Mouse (Mus musculus) frontal cortex, postnatal 10 days (tissue): ENCODE measurements at regions not wholly inside any gene's neighbourhood (a gene's known extent, or its start where the extent isn't known, plus 50 kb on each side); places are given as distances from the start of the nearest gene placed in this dataset.

ENCODE experiments used
- DNase-seq, 2 experiments: peaks; one replicate each; pipeline ENCODE4 v3.0.0; 2022; ENCODE audit warnings: low spot score in 2 of 2, mixed read lengths in 1 of 2

DNA sequence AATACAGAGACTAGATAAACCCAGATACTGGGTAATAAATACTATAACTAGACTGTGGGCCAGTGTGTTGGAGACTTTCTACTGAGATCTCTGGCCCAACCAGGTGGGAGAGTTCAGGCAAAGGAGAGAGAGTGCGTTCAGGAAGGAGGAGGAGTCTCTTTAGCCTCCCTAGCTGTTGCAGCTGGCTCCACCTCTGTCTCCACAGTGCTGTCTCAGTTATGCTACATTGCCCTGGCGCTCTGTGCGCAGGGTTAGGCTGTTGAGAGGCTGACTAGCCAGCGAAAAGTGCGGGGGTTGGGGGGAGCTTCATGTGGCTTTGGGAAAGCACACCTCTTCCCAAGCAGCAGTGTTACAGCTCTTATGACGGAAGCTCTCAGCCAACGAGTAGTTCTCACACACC is 104.7 kb upstream of the Syndig1 start:
- DNase-seq, result no peak

DNA sequence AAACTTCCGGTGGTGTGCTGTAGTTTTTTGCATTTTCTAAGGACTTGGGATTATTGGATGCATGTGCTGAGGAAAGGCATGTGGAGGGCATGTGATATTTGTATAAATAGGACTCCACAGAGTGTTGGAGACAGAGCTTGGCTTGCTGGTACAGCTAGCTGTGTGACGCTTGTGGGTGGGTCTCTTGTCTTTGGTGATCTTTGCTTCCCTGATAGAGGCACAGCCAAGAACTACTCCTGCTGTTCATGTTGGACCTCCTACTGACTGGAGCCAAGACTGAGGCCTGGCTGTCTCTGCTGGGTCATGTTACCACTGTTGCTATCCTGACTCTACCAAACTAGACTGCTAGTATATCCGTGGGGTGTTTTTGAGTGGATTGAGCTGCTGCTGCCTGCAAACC is 103.1 kb upstream of the Syndig1 start:
- no peak for DNase-seq

DNA sequence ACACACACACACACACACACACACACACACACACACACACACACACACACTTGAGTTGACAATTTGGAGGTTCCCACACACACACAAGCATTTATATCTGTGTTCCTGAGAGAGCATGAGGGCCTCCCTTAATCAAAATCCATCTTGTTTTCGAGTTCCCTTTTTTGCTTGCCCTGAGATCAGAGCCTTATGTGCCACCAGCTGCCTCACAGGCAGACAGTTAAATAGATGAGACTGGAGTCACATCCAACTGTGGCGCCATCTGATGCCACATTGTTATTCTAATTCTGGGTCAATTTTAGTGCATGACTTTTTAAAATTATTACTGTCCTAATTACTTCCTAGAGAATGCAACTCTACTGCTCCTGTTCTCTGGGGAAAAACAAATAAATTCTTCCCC is 91.2 kb upstream of the Syndig1 start:
- DNase-seq, result no peak

DNA sequence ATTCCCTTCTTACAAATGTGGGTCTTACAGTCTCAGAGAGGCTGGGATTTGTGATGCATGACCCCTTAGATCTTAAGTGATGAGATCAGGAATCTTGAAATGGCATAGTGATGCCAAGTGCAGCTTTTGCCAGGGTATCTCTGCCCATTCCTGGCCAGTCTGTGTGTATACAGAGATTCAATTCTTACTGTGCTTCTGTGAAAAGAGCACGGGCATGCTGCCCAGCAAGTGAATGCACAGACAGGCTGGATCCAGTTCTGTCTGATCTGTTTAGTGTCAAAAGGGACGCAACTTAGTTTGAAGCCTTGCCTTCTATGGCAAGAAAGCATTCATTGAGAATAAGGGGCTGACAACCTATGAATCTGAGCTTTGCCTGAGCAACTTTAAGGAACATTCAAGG is 89.1 kb upstream of the Syndig1 start:
- DNase-seq, result peak; percentile 15 to 34

DNA sequence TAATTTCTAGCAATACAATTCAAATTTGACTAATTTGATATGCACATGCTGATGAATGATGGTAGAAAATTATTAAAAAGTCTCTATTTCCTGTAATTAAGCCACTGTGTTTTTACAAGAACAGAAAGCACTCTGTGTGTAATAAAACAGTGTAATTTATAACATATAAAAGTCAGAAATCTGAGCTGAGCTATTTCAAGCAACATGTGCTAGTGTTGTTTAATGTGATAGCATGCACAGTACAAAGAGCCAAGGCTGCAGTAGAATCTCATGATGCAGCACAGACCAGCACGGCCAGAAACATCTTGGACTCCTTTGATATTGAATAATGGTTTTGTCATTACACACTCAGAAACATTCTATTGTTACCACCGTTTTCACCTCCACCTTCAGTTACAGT is 86.3 kb upstream of the Syndig1 start:
- no peak for DNase-seq

DNA sequence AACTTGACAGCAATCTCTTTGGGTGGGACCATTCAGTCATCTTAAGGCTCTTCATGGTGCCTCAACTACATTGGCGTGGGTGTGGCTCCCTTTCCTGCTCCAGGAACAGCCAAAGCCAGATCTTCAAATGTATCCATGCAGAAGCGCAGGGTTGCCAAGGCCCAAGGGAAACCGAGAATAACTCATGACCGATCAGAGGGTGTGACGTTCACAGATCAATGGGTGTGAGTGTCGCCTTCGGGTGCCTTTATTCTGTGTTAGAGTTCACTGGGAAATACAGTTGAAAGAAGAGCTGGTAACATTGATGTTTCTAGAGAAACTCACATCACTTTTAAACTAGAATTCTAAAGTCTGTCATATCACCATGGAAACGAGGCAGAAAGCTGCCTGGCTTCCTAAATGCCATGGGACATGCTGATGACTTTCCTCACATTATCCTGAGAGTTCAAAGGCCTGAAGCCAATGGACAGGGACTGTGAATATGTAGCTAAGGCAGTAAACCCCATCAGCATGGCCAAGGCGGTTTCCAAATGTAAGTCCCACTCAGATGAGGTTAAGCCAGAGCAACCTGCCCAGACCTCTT is 80.7 kb upstream of the Syndig1 start:
- no peak for DNase-seq

DNA sequence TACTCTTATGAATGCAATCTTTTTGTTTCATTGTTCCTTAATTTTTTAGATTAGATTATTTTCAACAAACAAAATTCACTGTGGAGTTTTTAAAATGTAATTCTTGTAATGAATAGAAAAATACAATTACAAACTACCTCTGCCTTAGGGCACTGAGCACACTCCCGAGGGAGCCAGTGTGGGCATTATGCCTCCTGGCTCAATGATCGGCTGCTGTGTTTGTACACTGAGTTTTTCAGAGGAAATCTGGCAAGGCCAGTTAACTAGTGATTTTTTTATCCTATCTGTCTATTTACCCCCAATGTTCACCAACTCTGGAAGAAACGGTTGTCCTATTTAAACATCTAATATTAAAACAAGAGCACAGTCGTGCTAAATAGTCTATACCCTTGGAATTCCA is 69.9 kb upstream of the Syndig1 start:
- no peak for DNase-seq

DNA sequence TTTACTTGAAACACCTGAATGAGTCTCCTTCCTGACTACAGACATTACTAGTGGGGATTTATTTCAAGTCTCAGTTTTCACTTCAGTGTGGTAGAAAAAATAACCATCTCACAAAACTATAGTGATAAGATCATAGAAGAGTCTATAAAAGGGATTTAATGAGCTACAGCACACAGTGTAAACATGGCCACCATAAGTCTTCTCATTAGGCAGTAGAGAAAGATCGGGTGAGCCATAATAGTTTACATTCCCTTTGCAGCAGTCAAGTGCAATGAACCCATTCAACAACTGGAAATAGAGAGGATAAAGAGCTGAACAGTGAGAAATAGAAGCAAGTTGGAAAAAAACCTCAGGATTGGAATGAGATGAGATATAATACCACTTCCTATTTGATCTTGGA is 65.1 kb upstream of the Syndig1 start:
- no peak for DNase-seq

DNA sequence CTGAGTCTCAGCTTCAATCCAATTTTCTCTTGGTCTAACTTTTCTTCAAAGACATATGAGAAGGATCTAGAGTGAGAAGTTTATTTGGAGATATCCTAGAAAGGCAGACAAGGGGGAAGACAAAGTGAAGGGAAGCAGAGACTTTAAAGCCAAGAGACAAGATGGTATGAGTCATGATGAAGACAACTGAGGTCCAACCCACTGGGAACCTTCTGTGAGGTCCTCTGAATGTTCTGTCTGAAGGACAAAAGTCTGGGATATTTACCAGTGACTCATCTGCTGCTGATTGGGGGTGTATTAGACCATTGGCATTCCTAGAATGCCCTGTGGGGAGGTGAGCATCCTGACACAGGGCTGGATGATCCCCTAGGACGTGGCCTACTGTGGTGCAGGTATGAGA is 61.0 kb upstream of the Syndig1 start:
- DNase-seq, result no peak

DNA sequence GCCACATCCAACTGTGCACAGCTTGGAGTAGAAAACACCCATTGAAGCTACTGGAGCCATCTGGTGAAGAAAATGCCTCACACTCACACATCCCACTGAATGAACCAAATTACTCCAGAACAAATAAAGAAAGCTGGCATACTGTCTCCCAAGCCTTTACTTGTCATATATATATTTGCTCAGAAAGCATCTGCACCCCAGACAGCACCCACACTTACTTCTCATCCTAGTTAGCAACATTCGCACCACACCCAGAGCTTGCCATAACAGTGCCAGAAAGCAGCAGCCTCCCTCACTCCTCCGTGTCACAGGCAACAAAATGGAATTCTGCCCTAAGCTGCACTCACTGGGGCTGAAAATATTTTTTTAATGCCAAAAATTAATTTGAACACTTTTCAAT is 60.5 kb upstream of the Syndig1 start:
- DNase-seq, result peak; percentile 43 to 73

DNA sequence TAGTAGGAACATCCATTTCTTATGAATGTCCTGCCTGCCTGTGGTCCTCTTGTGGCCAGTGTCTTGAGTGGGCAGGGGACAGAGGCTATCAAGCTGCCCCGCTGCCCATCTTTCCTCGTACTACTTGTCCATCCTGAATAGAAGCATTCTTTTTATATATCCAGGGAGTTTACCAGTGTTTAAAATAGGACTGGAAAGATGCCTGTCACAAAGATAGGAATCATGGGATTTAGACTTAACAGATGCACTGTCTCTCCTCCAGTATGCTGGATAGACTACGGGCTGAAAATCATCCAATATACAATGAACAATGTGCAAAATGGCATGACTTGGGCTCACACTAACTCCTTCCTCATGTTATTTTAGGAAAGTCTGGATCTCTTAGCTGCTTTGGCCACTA is 51.7 kb upstream of the Syndig1 start:
- DNase-seq, result no peak
